Mouse (Mus musculus) cerebellum, adult 2 months (tissue): Measurements from ENCODE around the gene Ggta1. TPM values are rescaled to one million over a fixed set of nuclear protein-coding genes. Genes with fewer than 3 reads are reported as not detected.

Source experiments
- DNase-seq, 2 experiments: peaks; one replicate each; pipeline ENCODE4 v3.0.0; 2021
- H3K27ac ChIP-seq: fragments of 200-500 bp; 2 replicates; pipeline ENCODE4 v1.5.1; 2012; ENCODE audit warnings: low read length, control low read depth, inconsistent platforms; ENCODE audit not compliant: insufficient read depth
- H3K27me3 ChIP-seq: fragments of 200-500 bp; 2 replicates; pipeline ENCODE4 v1.6.1; 2012; ENCODE audit warnings: inconsistent platforms, mild to moderate bottlenecking, low read length, moderate library complexity; ENCODE audit not compliant: control insufficient read depth, insufficient read depth
- H3K4me1 ChIP-seq: fragments of 200-500 bp; 2 replicates; pipeline ENCODE4 v1.6.1; 2011; ENCODE audit warnings: low read length; ENCODE audit not compliant: control insufficient read depth, insufficient read depth
- H3K4me3 ChIP-seq: fragments of 200-500 bp; replicated peaks from 2 replicates; pipeline ENCODE3; 2011; ENCODE audit warnings: mild to moderate bottlenecking, low read depth, low read length, control low read depth; ENCODE audit not compliant: insufficient read depth
- CTCF ChIP-seq: fragments of 200-500 bp; IDR thresholded peaks from 2 replicates; pipeline ENCODE4 v1.5.1; 2011; ENCODE audit warnings: low read depth, mild to moderate bottlenecking, control low read depth, low read length, moderate library complexity, borderline replicate concordance; ENCODE audit not compliant: insufficient read depth
- POLR2A ChIP-seq: fragments of 200-500 bp; IDR thresholded peaks from 2 replicates; pipeline ENCODE4 v1.6.1; 2011; ENCODE audit warnings: low read length, control low read depth, borderline replicate concordance; ENCODE audit not compliant: insufficient read depth
- WGBS: fragments of 180-500 bp; shearing (Covaris S2); methylation state at CpG from one replicate; pipeline ENCODE4 v1.1.7; 2018; 5-methylcytosine and 5-hydroxymethylcytosine counted together
- polyA plus RNA-seq: library from polyadenylated mRNA; depleted of rRNA; stranded (reverse); fragments of >200 nt; gene quantifications from 2 replicates; pipeline ENCODE4 v1.2.3, GENCODE M21; 2012

Gene Ggta1
- polyA plus RNA-seq, 1 experiment = 1.2 TPM

DNA sequence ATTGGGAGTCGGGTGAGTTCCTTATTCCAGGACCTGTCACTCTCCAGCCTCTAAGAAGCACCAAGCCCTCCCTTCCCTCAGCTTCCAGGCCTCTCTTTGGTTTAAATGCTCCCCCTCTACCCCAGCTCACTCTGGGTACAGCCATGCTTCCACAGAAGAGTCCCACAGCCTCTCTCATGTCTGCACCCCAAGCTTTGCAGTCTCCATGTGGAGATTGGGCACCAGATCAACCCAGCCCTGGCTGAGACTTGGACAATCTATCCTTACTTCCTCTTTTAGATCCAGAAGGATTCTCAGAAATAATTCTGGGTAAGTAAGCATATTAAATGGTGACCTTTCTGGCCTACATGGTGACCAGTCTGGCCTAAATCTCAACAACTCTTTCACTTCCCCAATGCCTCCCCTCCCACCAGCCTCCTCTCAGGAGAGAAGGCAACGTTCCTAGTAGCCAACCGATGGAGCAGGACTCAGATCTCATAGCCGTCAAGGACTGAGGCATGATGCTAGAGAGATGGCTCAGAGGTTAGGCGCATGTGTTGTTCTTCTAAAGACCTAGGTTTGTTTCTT, 11.5 kb downstream of the Ggta1 start:
- no peak for TF ChIP-seq CTCF
- no peak for TF ChIP-seq POLR2A
- H3K27ac ChIP-seq = no peak overlapping the region
- H3K4me3 ChIP-seq = no peak overlapping the region
- DNase-seq = no peak
- 87% methylated on average over 5 of the region's 5 CpGs for WGBS
- no peaks in the 10 kb centered on the region for H3K4me1 ChIP-seq
- H3K27me3 ChIP-seq = no peaks in the 10 kb centered on the region

- 85% methylated on average over 4 of the region's 4 CpGs for WGBS
- no peak overlapping the region for H3K27ac ChIP-seq
Observed at GRCm38 (mm10) chr2:35450856-35451255, 12.2 kb downstream of the Ggta1 start.

DNA sequence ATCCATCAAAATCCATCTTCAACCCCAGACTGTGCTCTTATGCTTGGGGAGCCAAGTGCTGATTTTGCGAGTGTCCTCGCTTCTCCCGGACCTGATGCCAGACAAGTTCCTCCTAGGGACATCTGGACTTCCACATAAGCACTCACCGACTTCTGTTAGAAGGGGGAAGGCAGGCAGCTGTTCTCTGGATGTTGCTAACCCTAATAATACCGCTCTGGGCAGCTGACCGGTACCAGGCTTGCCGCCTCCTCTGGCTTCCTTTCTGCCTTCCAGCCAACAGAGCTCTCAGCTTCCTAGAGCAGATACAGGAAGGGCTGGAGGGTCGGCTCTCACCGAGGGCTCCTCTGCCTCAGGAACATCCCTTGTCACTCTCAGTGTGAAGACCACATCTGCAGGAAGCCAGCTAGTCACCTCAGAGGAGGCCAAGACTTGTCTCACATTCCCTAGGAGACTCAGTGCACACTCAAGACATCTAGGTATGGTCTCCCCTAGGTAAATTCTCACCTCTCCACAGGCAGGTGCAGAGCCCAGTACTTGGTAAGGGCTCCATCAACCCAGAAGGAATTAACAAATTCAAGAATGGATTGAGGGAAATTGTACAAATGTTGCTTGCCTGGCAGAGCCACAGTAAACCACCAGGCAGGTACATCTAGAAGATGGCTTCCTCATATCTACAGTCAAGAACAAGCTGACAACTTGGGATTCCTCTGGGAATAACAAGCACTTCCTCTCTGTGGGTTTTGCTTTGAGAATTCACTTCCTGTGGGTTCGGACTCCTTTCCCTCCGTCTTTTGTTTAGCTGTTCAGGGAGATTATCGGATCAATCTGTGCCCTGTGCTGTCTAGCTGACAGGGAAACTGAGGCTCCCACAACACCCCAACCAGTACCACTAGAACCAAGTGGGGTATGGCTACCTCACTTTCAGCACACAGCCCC, 13.1 kb downstream of the Ggta1 start:
- DNase-seq = no peak
- Histone ChIP-seq H3K27ac (no peak overlapping the region), H3K27me3 (no peaks in the 10 kb centered on the region), H3K4me1 (no peaks in the 10 kb centered on the region; the same call in 1 of the 2 replicates), H3K4me3 (no peak overlapping the region)
- TF ChIP-seq POLR2A (no peak), CTCF (no peak)
- 80% methylated on average over 12 of the region's 12 CpGs for WGBS

More at GRCm38 (mm10) chr2:35450856-35451255, 12.2 kb downstream of the Ggta1 start:
- no peak overlapping the region for H3K4me3 ChIP-seq
- H3K4me1 ChIP-seq = no peaks in the 10 kb centered on the region
- no peak for TF ChIP-seq POLR2A
- TF ChIP-seq CTCF = no peak
- H3K27me3 ChIP-seq = no peaks in the 10 kb centered on the region
- no peak for DNase-seq

GRCm38 (mm10) chr2:35448914-35449670, 13.9 kb downstream of the Ggta1 start:
- no peak overlapping the region for H3K27ac ChIP-seq
- no peaks in the 10 kb centered on the region for H3K27me3 ChIP-seq
- DNase-seq = no peak
- 87% methylated on average over 9 of the region's 9 CpGs for WGBS
- no peak for TF ChIP-seq CTCF
- H3K4me1 ChIP-seq = peaks cover 3% of the 10 kb centered on the region; the same call in 1 of the 2 replicates
- no peak overlapping the region for H3K4me3 ChIP-seq

DNA sequence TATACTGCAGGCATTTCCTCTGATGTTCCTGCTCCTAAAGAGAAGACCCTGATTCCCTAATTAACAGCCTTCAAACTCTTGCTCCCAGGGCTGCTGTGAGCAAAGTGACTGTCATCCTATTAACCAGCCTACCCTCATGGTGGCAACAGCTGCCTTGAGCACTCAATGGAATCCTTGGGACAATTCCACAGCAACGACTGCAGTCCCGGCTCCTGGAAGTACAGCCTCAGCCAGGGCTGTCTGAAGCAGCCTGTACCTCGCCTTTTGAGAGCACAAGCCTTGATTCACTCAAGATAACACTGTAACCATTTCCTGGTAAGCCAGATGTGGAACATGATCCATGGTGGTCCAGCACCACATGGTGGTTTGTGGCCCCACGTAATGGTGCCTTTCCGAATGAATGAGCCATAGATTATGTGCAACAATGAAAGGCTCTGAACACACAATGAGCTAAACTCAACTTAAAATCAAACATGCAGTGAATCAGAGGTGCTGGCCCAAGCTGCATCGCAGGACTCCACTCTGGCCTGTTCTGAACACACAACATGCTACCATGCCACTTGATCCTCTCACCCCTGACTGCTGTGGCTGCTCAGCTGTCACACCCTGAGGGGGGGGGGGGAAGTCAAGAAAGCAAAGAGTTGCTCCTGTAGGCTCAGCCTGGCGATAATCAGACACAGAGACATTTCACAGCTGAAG, 14.7 kb downstream of the Ggta1 start:
- no peaks in the 10 kb centered on the region for H3K27me3 ChIP-seq
- no peak overlapping the region for H3K27ac ChIP-seq
- DNase-seq = no peak
- no peak overlapping the region for H3K4me3 ChIP-seq
- 76% methylated on average over 7 of the region's 7 CpGs for WGBS
- TF ChIP-seq CTCF (no peak), POLR2A (no peak)
- H3K4me1 ChIP-seq = peaks cover 3% of the 10 kb centered on the region; the same call in 1 of the 2 replicates

- TF ChIP-seq POLR2A (no peak), CTCF (no peak)
- Histone ChIP-seq H3K4me3 (no peak overlapping the region), H3K4me1 (peaks cover 3% of the 10 kb centered on the region; the same call in 1 of the 2 replicates), H3K27ac (no peak overlapping the region), H3K27me3 (no peaks in the 10 kb centered on the region)
- DNase-seq = no peak
- WGBS = 87% methylated on average over 7 of the region's 7 CpGs
Observed at GRCm38 (mm10) chr2:35447453-35447852, 15.6 kb downstream of the Ggta1 start.

DNA sequence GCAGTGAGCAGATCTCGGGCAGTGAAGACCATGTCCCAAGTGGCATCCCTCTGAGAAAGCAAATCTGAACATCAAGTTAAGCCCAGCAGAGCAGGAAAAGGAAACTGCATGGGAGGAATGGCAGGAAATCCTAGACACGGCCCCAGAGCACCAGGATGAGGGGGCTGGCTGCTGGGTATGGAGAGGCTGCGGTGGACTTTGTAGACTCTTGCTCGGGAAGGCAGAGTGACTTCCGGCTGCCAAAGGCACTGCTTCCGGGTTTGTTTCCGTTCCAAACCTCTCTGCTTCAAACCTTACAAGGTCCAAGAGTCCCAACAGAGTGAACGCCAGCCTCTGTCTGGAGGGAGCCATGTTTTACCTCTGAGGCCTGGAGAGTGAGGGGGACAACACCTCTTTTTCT, 16.2 kb downstream of the Ggta1 start:
- no peak for DNase-seq
- Histone ChIP-seq H3K27me3 (no peaks in the 10 kb centered on the region), H3K27ac (no peak overlapping the region), H3K4me3 (no peak overlapping the region), H3K4me1 (peaks cover 3% of the 10 kb centered on the region; the same call in 1 of the 2 replicates)
- WGBS = 86% methylated on average over 8 of the region's 8 CpGs
- TF ChIP-seq POLR2A (no peak), CTCF (no peak)
